Comparison of ENCODE assay signal across 10 mouse cellular contexts in genomic region chr5:119370931-119371330, GRCm38 (mm10).
DNase-seq lines count a peak whose midpoint lies in the region; ATAC-seq and TF ChIP-seq lines count a peak whose summit lies in the region.
"Had no signal": no experiment of that assay in that cellular context is flagged by ENCODE, and none has a peak within 500 bp of the region (broad histone marks: within the 10 kb centered on the region; RNA-seq: fewer than 3 reads in every experiment).

No protein-coding gene starts in this region.

- no peak for TF ChIP-seq CTCF in ES-Bruce4 (IDR thresholded peaks at IDR 0.05; ENCODE audit: low read depth, low read length)

- no peak for ATAC-seq in heart, embryonic 11.5 days (replicated peaks; ENCODE audit: insufficient number of reproducible peaks, low FRiP score, low TSS enrichment)
- no peak for ATAC-seq in forebrain, embryonic 15.5 days (replicated peaks)
- ATAC-seq in megakaryocyte, adult 5-6 weeks (ENCODE audit: poor library complexity, severe bottlenecking) = peak; percentile 26; the same call in 1 of the 2 replicates

- 40% methylated on average over 16 of the region's 16 CpGs for WGBS in heart, embryonic 11.5 days (ENCODE audit: insufficient replicate concordance)
- 36% methylated on average over 16 of the region's 16 CpGs for WGBS in heart, embryonic 10.5 days
- WGBS in forebrain, embryonic 15.5 days = 3% methylated on average over 16 of the region's 16 CpGs

- no peak overlapping the region for H3K27ac ChIP-seq in heart, embryonic 11.5 days (ENCODE audit: low read depth, low read length)
- no peak overlapping the region for H3K27ac ChIP-seq in heart, embryonic 10.5 days
- no peak overlapping the region for H3K27ac ChIP-seq in ES-Bruce4 (ENCODE audit: insufficient read depth, low read length)
- H3K27ac ChIP-seq in forebrain, embryonic 15.5 days (replicated peaks) = no peak overlapping the region

- no peaks in the 10 kb centered on the region for H3K27me3 ChIP-seq in heart, embryonic 11.5 days (ENCODE audit: control insufficient read depth, insufficient read depth, low read length)
- H3K27me3 ChIP-seq in heart, embryonic 10.5 days (ENCODE audit: insufficient read depth, poor library complexity, severe bottlenecking) = peaks cover 8% of the 10 kb centered on the region; the same call in 1 of the 2 replicates
- no peaks in the 10 kb centered on the region for H3K27me3 ChIP-seq in ES-Bruce4 (ENCODE audit: control insufficient read depth, insufficient read depth, low read length, poor library complexity, severe bottlenecking)
- H3K27me3 ChIP-seq in forebrain, embryonic 15.5 days = peaks cover 10% of the 10 kb centered on the region; the same call in 1 of the 2 replicates

- no peaks in the 10 kb centered on the region for H3K36me3 ChIP-seq in heart, embryonic 11.5 days (ENCODE audit: control insufficient read depth, insufficient read depth, low read length)
- H3K36me3 ChIP-seq in heart, embryonic 10.5 days = no peaks in the 10 kb centered on the region
- no peaks in the 10 kb centered on the region for H3K36me3 ChIP-seq in ES-Bruce4 (ENCODE audit: control insufficient read depth, insufficient read depth, low read length, poor library complexity, severe bottlenecking)
- no peaks in the 10 kb centered on the region for H3K36me3 ChIP-seq in forebrain, embryonic 15.5 days

- no peak overlapping the region for H3K4me3 ChIP-seq in heart, embryonic 11.5 days (ENCODE audit: low read depth, low read length)
- no peak overlapping the region for H3K4me3 ChIP-seq in heart, embryonic 10.5 days
- peak overlapping the region; percentile 20; the same call in 1 of the 2 replicates for H3K4me3 ChIP-seq in ES-Bruce4 (ENCODE audit: low read depth, low read length)
- H3K4me3 ChIP-seq in forebrain, embryonic 15.5 days = peak overlapping the region; percentile 9

- no peak for TF ChIP-seq POLR2A in ES-Bruce4 (IDR thresholded peaks at IDR 0.05; ENCODE audit: insufficient read depth, low read length)

- H3K9me3 ChIP-seq in heart, embryonic 11.5 days (replicated peaks; ENCODE audit: control insufficient read depth, low read length) = no peaks in the 10 kb centered on the region
- no peaks in the 10 kb centered on the region for H3K9me3 ChIP-seq in heart, embryonic 10.5 days
- no peaks in the 10 kb centered on the region for H3K9me3 ChIP-seq in ES-Bruce4 (replicated peaks; ENCODE audit: control insufficient read depth, insufficient read depth, low read length, poor library complexity, severe bottlenecking)
- H3K9me3 ChIP-seq in forebrain, embryonic 15.5 days = no peaks in the 10 kb centered on the region

- TF ChIP-seq EP300 in ES-Bruce4 (IDR thresholded peaks at IDR 0.05; ENCODE audit: insufficient read depth, low read depth, low read length) = no peak

- no peak for DNase-seq in heart, embryonic 10.5 days (ENCODE audit: low spot score)
- DNase-seq in layer of hippocampus, adult 9-10 months (ENCODE audit: low spot score) = no peak
- no peak for DNase-seq in urinary bladder, postnatal 36 days (ENCODE audit: low spot score in 2 of 2)
- no peak for DNase-seq in natural killer cell, adult 2 months (ENCODE audit: low spot score in 2 of 2)
- DNase-seq: B cell, adult 2 months; thymus, postnatal 4 days had no signal

- peak overlapping the region; percentile 1; the same call in 1 of the 2 replicates for H3K4me2 ChIP-seq in heart, embryonic 11.5 days
- H3K4me2 ChIP-seq in forebrain, embryonic 15.5 days (replicated peaks) = peak overlapping the region; percentile 33

- H3K4me1 ChIP-seq in heart, embryonic 11.5 days (ENCODE audit: control insufficient read depth, insufficient read depth, low read length) = no peaks in the 10 kb centered on the region
- no peaks in the 10 kb centered on the region; the same call in 1 of the 2 replicates for H3K4me1 ChIP-seq in heart, embryonic 10.5 days
- H3K4me1 ChIP-seq in ES-Bruce4 (ENCODE audit: control insufficient read depth, insufficient read depth, low read length) = no peaks in the 10 kb centered on the region
- peaks cover 9% of the 10 kb centered on the region for H3K4me1 ChIP-seq in forebrain, embryonic 15.5 days

- H3K9ac ChIP-seq in heart, embryonic 11.5 days (ENCODE audit: low read depth, low read length) = no peak overlapping the region
- H3K9ac ChIP-seq in ES-Bruce4 (ENCODE audit: low read depth, poor library complexity, severe bottlenecking) = no peak overlapping the region
- no peak overlapping the region for H3K9ac ChIP-seq in forebrain, embryonic 15.5 days (replicated peaks)

Comparison
In these comparisons a context has a peak if more than half of its experiments do, and no peak if none do; other contexts are left out.
1. H3K4me3 ChIP-seq: peak in ES-Bruce4 (single experiment) and forebrain, embryonic 15.5 days (single experiment); none in heart, embryonic 11.5 days (single experiment) and heart, embryonic 10.5 days (single experiment).